Mouse (Mus musculus) embryo, embryonic 9.5 days (tissue): ENCODE data around the gene P3h2.
A peak's percentile ranks its signal among the peaks of the same experiment; 100 is the strongest.

Experiments used
- DNase-seq: peaks from one replicate; pipeline ENCODE4 v3.0.0-alpha.2; 2017; ENCODE audit errors: extremely low spot score

Gene P3h2

GRCm38 (mm10) chr16:26105115-26105974, at the start of gene P3h2:
TSS of gene P3h2 (minus strand) at chr16:26105784.
- peak; percentile 84 for DNase-seq

DNA sequence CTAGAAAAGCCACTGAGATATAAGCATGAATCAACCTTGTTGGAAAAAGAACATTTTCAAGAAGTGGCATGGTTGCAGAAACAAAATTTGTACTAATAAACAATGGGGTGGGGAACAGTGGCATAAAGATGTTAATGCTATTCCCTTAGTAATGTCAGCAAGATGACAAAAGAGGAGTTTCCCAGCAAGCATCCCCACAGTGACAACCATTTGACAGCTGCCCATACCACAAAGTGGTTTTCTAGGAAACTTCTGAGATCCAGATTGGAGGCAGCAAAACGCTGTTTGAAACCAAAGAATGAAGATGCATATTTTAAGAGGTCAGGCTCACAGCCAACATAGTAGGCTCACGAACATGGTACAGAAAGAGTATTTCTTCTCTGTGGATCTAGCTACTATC, 46.7 kb upstream of the P3h2 start:
- no peak for DNase-seq

DNA sequence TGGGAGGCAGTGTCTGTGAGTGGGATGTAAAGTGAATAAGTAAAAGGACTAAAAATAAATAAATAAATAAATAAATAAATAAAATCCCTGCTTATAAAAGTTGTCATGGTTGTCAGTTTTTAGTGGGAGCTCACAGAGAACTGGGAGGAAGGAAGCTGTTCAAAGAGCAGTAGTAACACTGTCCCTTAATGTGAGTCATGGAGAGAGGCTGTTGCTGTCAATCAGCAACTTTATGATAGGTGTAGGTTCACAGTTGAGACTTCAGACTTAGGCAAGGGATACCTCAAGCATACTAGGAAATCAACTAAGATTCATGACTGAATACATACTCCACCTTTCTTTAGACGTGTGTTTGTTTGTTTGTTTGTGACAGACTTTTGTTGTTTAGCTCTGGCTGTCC, 45.4 kb upstream of the P3h2 start:
- no peak for DNase-seq

DNA sequence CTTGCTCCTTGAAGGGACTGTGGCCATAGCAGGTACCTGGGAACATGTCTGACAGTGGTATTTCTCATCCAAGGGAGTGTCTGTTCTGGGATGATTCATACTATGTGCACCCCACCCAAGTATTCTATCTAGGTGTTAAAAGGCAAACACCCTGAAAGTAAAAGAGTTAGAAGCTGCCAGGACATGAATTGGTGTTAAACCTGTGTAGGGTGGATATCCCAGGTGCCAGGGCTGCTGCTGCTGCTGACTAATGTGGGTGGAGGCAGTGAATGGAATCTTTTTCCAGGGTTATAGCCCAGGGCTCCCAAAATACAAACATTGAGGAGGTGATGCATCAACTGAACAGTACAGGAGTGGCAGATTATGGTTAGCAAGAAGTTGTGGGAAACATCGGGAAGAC, 41.3 kb upstream of the P3h2 start:
- DNase-seq = no peak

DNA sequence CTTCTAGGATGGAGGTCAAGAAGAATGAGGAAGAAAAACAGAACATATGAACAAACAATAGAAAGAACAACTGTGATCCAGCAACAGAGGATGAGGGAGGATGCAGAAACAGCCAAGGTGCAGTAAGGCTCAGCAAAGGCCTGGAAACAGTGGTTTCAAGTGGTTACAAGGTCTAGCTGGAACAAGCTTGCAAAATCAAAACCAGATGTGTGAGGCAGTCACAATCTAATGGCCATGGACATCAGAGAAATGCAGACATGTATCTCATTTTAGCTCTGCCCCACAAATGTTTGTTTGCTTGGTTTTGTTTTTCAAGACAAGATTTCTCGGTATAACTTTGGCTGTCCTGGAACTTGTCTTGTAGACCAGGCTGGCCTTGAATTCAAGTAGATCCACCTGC, 25.5 kb upstream of the P3h2 start:
- no peak for DNase-seq

DNA sequence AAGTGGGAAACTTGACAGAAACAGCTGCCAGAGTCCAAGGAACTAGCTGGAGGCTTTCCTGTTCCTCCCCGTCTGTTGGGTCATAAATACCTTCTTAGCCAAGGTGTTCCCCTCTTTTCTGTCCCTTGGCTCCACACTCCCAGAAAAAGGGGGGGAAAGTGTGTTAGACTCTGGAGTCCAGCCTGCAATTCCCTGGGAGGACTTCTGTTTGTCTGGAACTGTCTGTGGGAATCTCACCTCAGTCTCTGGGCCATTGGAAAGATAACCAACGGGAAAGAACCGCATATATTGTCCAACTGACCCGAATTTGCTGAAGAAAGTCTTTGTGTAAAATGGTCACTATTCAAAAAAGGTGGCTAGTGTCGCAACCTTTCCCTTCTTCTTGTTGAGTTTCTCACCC, 1.0 kb upstream of the P3h2 start:
- no peak for DNase-seq

- no peak for DNase-seq
Measured at GRCm38 (mm10) chr16:26106041-26106617, 545 bp upstream of the P3h2 start.

DNA sequence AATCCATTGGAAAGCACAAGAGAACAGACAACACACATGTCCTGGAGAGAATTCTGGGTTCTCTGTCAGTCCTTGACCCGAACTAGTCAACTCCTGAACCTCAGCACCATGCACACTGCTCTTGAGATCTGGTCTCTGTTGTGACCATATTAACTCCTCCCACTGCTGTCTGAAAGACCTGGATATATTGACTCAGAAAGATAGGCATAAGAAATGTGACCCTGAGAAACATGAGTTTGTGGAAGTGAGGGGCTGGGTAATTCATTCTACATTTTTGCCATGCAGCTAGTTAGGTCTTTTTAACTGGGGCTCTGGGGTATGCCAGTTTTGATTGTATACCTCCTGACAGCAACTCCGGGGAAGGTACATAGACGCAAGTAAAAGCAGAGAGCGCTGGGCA, 1.3 kb downstream of the P3h2 start:
- no peak for DNase-seq

DNA sequence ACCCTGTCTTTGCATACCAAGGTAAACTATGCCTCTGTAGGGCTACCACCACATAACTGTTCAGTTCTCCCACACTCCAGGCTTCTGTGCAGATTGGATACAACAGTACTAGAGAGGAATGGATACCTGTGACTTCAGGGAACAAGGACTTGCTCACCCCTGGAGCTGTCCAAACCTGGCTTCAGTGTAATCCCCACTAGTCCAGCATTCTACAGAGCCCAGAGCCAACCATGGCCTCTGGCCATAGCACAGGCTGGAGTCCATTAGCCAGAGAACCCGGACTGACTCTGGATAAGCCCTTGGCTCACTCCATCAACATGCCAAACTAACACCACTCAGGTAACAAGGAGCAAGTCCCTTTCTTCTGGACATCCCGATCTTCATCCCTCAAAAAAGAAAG, 2.7 kb downstream of the P3h2 start:
- no peak for DNase-seq

DNA sequence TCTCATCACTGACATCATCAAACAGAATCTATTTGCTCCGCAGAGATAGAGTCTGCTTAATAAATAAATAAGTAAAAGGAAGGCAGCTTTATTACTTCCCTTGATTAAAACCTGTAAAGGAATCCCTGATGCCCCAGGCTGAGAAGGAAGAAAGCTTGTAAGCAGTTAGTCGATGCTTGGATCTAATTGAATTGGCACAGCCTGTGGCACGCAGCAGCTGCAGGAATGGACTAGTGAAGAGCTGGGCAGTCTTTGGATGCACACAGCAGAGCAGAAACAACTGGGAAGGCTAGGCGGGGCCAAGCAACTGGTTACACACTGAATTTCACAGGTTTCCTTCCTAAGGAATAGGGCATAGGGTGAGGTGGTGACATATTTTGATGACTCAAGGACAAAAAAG, 5.4 kb downstream of the P3h2 start:
- DNase-seq = no peak

DNA sequence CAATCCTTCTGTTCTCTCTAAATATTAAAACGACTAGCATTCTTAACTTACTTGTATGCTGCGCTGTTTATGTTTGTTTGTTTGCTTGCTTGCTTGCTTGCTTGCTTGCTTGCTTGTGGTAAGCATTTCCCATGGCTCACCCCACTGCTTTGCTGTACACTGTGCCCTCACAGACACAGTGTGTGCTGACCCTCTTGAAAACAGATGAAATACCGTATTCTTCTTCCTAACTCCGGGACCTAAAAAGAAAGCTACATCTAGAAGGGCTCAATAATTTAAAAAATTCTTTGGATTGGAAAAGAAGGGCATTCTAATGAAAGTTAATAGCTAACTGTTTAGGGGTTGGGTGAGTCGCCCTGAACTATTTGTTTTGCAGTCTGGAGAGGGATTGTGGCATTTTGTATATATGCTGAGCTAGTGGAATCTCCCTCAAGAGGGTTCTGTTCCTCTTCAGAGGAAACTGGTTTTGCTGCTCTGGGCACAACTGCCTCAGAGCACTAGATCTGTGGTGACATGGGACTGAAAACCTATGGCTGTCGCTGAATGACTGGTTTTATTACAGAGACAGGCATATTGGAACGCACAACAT, 9.8 kb downstream of the P3h2 start:
- no peak for DNase-seq

DNA sequence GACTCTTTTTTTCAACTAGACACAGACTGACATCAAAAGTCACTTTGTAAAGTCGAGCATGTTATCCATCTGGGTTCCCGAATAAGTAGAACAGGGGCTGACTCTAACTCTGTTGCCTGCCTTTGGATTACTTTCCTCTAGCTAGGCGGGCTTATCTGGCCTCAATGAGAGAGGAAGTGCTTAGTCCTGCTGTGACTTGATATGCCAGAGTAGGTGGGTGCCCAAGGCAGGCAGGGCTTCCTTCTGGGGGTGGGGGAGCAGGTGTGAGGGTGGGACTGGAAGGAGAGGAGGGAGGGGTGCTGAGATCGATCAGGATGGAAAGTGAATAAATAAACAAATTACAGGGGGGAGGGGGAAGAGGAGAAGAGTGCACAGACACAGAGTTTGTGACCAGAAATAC, 11.7 kb downstream of the P3h2 start:
- DNase-seq = no peak

DNA sequence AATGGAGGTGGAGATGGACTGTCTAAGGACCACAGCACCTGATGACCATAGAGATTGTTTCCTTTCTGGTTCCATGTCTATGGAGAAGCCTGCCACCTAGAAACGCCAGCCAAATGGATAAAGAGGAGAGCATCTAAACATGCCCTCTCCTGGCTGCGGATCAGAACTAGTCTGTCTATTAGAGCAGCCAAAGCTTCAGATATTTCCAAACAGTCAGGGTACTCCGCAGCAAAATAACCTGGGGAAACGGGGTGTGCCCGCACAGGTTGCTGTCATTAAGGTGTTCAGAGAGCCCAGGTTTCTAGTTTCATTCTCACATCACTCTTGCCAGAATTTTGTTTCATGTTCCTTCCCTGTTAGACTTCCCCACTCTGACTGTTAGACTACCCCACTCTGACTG, 16.6 kb downstream of the P3h2 start:
- no peak for DNase-seq

DNA sequence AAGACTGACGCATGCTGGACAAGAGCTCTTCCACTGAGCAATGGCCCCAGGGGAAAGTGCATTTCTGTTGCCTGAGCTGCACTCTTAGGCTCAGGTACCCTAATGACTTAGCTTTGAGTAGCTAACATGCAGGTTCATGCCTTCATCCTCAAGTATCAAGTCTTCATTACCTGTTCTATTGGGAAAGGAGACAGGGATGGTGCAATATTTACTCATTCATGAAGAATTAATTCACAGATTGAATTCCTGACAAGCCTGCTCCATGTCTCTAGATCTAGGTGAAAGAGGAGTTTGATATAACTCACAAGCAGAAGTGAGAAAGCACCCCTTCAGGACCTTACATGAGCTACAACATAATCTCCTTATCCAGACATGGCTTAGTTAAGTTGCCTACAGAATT, 17.3 kb downstream of the P3h2 start:
- DNase-seq = no peak

GRCm38 (mm10) chr16:26086955-26087354, 18.6 kb downstream of the P3h2 start:
- DNase-seq = no peak

- no peak for DNase-seq
Measured at GRCm38 (mm10) chr16:26085160-26085559, 20.4 kb downstream of the P3h2 start.

- no peak for DNase-seq
Measured at GRCm38 (mm10) chr16:26082831-26083230, 22.8 kb downstream of the P3h2 start.

GRCm38 (mm10) chr16:26082391-26082790, 23.2 kb downstream of the P3h2 start:
- no peak for DNase-seq

DNA sequence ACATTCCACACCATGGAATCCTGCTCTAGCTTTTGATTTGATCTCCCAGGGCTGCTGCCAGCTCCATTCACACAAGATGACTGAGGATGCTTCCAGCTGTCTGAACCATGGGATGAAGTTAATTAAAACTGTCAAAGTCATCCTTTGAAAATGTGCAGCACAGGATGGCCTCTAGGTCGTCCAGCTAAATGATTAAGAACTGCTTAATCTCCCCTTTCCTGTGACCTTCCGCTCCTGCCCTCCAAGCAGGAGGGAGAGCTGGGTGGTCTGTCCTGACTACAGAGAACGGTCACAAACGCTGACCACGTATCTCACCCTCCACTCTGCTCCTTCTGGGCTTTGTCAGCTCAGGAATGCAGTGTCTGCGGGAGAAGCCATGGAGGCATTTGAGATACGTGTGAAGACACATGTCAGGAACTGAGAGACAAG, 26.6 kb downstream of the P3h2 start:
- peak; percentile 74 for DNase-seq

- DNase-seq = no peak
Measured at GRCm38 (mm10) chr16:26078100-26078422, 27.5 kb downstream of the P3h2 start.

DNA sequence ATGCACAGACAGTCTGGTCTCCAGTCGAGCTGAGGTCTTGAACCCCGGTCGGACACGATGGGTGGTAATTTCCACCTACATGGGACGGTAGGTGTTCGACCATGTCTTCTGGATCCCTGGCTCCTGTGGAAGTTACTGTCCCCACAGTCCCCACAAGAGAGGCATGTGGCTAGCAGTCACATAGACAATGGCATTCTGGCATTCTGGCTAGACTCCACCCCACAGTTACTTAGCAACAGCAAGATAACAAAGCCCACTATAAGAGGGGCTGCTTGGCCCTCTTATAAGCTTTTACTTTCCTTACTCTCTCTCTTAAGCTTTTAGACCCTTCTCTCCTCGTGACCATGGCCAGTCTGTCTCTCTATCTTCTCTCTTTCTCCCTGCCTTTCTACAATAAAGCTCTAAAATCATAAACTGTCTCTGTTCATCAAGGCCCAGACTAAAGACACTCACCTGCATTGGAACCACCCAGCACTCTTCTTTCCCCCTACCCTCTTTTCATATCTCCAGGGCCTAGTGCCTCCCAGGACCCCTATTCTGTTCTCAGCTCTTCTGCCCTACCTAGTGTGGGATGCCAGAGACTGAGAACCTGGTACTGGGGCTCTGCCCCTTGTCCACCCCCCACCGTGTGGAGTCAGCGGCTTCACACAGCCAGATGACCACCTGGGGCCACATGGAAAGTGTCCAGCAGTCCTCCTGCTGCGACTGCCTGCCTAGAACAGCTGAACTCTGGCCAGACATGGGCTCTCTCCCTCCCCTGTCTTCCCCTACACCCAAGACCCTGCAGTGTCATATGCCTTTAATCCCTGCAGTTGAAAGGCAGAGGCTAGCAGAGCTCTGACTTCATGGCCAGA, 28.1 kb downstream of the P3h2 start:
- DNase-seq = peak; percentile 48

GRCm38 (mm10) chr16:26075063-26075462, 30.5 kb downstream of the P3h2 start:
- no peak for DNase-seq
